Mouse (Mus musculus) embryo, embryonic 11 days (tissue): ENCODE measurements at regions not wholly inside any gene's neighbourhood (a gene's known extent, or its start where the extent isn't known, plus 50 kb on each side); places are given as distances from the start of the nearest gene placed in this dataset.
"Not testable (repeated sequence)": the region's sequence is repeated elsewhere in the genome, so short reads cannot be mapped to it uniquely, and the experiment has no call there.

ENCODE experiments used
- DNase-seq: peaks from one replicate; pipeline ENCODE4 v3.0.0-alpha.2; 2015

- DNase-seq = no peak
Observed at GRCm38 (mm10) chr17:79977154-79977571, 81.2 kb upstream of the Atl2 start.

DNA sequence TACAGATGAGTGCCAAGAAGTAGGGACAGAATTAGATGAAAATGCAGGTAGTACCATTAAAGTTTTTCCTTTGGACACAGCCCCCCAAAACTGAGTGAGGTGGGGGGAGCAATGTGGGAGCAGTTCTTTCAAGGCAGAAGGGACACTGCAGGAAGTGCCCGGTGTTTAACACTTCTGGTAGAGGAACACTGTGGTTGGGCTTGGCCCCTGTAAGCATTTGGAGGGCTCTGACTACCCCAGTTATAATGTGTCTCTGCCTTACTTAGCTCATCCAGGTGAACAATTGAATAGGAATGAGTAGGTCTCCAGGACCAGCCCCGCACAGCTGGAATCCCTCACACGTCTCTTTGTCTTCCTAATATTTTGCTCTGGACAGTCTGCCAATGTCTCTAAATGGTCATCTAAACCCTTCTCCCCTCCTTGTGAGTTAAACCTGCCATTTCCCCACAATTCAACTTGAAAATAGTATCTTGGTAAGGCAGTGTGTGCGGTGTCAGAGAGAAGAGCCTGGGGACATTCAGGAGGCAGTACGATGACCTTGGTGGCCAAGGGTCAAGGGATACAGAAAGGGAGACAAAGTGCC, 80.7 kb upstream of the Atl2 start:
- no peak for DNase-seq

DNA sequence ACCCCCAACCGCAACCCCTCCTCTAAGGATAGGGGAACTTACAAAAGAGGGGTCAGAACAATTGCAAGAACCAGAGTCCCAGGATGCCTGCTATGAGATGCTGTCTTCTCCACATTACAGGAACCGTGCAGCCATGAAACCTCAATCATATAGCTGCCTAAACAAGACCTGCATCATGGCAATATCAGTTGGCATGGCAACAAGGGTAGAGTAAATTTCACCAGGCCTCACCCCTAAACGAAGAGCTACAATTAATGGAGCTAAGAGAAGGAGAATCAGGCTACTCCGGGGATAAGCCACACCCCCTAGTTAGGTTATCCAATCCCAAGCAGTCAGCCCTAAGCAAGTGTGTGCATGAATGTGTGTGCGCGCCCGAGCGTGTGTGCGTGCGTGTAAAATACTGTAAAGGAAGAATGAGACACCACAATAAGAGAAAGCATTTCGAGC, 80.1 kb upstream of the Atl2 start:
- DNase-seq = peak; percentile 59

- DNase-seq = not testable (repeated sequence)
Observed at GRCm38 (mm10) chr17:79975150-79975757, 79.3 kb upstream of the Atl2 start.

GRCm38 (mm10) chr17:79971721-79972336, 75.9 kb upstream of the Atl2 start:
- DNase-seq = no peak

- DNase-seq = no peak
Observed at GRCm38 (mm10) chr17:79969500-79969972, 73.6 kb upstream of the Atl2 start.

DNA sequence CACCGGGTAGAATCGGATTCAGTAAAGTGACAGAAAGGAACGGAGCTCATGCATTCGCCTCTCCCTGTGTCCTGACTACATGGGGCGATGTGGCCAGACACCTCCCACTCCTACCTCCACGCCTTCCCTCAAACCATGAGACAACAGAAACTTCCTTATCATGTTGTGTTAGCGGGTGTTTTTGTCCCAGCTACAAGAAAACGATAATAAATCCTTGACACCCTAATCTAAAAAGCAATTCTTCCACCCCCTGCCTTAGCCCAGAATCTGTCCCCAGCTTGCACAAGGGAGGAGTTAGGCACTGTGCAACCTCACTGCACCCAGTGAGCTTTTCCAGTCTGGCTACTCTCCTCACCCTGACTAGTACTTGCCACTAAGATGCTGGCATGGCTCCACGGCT, 72.9 kb upstream of the Atl2 start:
- DNase-seq = no peak

DNA sequence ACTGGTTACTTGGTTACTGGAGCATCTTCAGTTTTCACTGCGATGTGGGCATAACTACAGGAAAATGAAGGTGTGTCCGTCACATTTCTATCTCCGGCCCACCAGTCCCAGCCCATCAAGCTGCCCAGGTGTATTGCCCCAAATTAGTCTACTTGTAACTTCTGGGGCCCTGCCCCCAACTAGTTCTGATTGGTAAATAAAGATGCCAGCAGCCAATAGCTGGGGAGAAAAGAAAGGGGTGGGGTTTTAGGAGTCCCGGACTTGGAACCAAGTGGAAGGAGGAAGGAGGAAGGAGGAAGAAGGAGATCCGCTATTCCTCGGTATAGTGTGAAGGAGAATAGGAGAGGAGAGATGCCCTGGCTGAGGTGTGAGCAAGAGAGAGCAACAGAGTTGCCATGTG, 71.1 kb upstream of the Atl2 start:
- no peak for DNase-seq

DNA sequence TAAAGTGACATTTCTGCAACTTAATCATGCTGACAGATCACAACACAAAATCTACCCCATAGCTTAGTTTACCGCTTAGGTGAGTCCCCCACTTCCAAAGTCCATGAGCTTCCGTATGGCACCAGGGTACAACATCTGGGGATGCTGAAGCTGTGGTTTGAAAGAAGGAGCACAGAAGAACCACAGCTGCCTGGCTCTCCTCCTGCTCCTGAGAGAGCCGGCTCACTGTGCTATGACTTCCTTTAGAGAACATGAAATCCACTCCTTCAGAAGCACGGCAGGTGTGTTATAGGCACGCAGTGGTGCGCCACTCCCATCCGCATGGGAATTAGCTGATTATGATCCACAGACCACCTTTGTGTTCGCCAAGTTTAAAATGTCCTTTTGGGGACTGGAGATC, 69.7 kb upstream of the Atl2 start:
- no peak for DNase-seq

GRCm38 (mm10) chr17:79964850-79965249, 68.9 kb upstream of the Atl2 start:
- no peak for DNase-seq

- no peak for DNase-seq
Observed at GRCm38 (mm10) chr17:79963330-79963729, 67.4 kb upstream of the Atl2 start.

GRCm38 (mm10) chr17:79961391-79961790, 65.5 kb upstream of the Atl2 start:
- no peak for DNase-seq

DNA sequence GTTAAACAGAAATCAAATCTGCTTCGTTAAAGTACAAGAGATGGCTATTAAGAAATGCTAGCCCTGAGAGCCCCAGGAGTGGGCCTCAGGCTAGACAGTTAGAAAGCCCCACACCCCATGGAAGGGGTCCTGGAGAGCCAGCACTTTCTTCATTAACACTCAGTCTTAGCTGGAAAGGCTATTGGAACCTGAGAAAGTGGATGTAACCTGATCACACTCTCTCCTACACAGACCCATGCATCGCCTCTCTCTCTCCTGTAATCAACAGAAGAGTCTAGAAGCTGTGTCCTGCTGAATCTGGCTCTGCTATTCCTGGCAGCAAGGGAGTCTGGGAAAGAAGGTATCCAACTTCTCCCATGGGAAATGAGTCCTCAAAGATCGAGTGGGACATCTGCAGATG, 64.8 kb upstream of the Atl2 start:
- no peak for DNase-seq

DNA sequence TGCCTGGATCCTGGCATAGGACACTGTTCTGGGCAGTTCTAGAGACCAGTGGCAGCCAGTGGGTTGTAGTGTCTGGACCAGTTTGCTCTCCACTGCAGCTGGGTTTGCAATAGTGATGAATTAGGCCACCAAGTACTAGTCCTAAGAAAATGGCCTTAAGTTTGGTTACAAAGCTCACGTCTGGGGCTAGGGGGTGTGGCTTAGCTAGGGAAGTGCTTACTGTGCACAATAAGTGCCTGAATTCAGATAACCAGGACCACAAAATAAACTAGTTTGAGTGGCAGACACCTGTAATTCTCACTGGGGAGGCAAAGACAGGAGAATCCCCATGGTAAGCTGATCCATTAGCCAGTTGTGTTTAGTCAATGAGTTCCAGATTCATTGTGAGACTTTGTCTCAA, 59.3 kb upstream of the Atl2 start:
- no peak for DNase-seq

- no peak for DNase-seq
Observed at GRCm38 (mm10) chr17:79954624-79955244, 58.8 kb upstream of the Atl2 start.

DNA sequence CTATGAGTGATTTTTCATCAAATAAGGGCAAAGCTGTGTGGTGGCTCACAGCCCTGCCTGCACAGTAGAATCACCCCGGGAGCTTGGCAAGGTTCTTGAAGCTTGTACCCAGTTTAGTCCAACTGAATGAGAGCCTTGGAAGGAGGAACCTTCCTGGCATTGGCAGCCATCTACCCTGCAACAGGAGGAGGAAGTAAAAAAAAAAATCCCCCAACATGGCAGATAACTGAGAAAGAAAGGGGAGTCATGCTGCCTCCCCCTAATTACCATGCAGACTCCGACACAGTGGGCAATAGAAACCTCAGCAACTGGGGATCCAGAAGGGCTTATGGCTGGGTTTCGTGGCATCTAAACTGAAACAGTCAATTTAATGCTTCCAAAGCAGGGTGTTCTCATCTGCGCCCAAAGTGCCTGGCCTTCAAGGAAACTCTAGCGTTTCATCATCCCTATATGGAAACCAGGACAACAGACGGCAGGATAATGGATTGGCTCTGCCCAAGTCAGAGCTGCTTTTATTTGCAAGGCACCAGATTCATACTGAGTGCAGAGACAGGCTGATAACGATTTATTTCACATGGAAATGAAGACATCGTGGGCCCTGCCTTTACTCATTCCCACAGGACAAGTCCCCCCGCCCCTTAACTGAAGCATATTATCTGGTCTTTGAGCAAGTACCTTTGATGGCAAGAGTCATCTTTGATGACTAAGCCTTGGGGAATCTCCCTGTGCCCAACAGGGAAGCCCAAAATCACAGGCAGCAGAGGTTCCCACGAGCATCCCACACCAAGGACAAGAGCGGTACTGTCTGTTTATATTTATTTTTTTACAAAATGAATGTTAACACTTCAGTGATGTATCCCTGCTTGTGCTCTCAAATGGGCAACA, 52.9 kb upstream of the Atl2 start:
- no peak for DNase-seq
